Mouse (Mus musculus) liver, embryonic 14.5 days (tissue): ENCODE data around the gene Tnpo3. TPM values are rescaled to one million over a fixed set of nuclear protein-coding genes. Genes with fewer than 3 reads are reported as not detected.

Source experiments
- ATAC-seq: fragments of 200-750 bp; cut with Nextera tagmentation; 2 replicates; pipeline ENCODE4 v1.8.0; 2017; ENCODE audit warnings: moderate number of reproducible peaks, mild to moderate bottlenecking, moderate library complexity; ENCODE audit not compliant: insufficient read depth
- DNase-seq, 3 experiments: peaks; one replicate each; pipeline ENCODE4 v3.0.0-alpha.2; 2012 to 2013; ENCODE audit warnings: low read depth in 3 of 3, low spot score in 3 of 3
- H3K27ac ChIP-seq: fragments of 300-500 bp; sonication (generic); 2 replicates; pipeline ENCODE4 v1.5.1; 2014; ENCODE audit warnings: moderate library complexity, mild to moderate bottlenecking, control low read depth, inconsistent platforms
- H3K27me3 ChIP-seq: fragments of 300-500 bp; sonication (generic); 2 replicates; pipeline ENCODE4 v1.6.1; 2014; ENCODE audit warnings: mild to moderate bottlenecking, low read length, moderate library complexity; ENCODE audit not compliant: control insufficient read depth, insufficient read depth
- H3K36me3 ChIP-seq: fragments of 300-500 bp; sonication (generic); replicated peaks from 2 replicates; pipeline ENCODE4 v1.6.1; 2014; ENCODE audit warnings: low read depth; ENCODE audit not compliant: control insufficient read depth, insufficient read depth
- H3K4me1 ChIP-seq, 2 experiments: fragments of 200-500 bp in 1 of 2; fragments of 300-500 bp in 1 of 2; sonication (generic) in 1 of 2; replicated peaks; 2 replicates each; pipeline ENCODE4 v1.6.1; 2012 to 2014; ENCODE audit warnings: antibody characterized with exemption in 1 of 2, inconsistent platforms in 1 of 2, low read length in 1 of 2; ENCODE audit not compliant: control insufficient read depth in 2 of 2, insufficient read depth in 2 of 2
- H3K4me2 ChIP-seq: fragments of 300-500 bp; sonication (generic); 2 replicates; pipeline ENCODE4 v1.6.1; 2014; ENCODE audit warnings: low read depth, mild to moderate bottlenecking, control low read depth, moderate library complexity
- H3K4me3 ChIP-seq, 2 experiments: fragments of 200-500 bp in 1 of 2; fragments of 300-500 bp in 1 of 2; sonication (generic) in 1 of 2; 2 replicates each; pipeline ENCODE4 v1.5.1; 2012 to 2014; ENCODE audit warnings: low read depth in 2 of 2, low read length in 2 of 2, mild to moderate bottlenecking in 2 of 2, control low read depth in 1 of 2, inconsistent platforms in 1 of 2, moderate library complexity in 1 of 2; ENCODE audit not compliant: insufficient read depth in 1 of 2
- H3K9ac ChIP-seq: fragments of 300-500 bp; sonication (generic); replicated peaks from 2 replicates; pipeline ENCODE4 v1.6.1; 2014; ENCODE audit warnings: mild to moderate bottlenecking, control low read depth, moderate library complexity
- H3K9me3 ChIP-seq: fragments of 300-500 bp; sonication (generic); 2 replicates; pipeline ENCODE4 v1.6.1; 2016; ENCODE audit warnings: low read length, mixed read lengths; ENCODE audit not compliant: control insufficient read depth
- CTCF ChIP-seq: IDR thresholded peaks from 2 replicates; pipeline ENCODE4 v1.5.1; 2016; ENCODE audit warnings: antibody characterized with exemption, low read depth, control low read depth
- EP300 ChIP-seq: IDR thresholded peaks from 2 replicates; pipeline ENCODE4 v1.6.1; 2016; ENCODE audit warnings: antibody characterized with exemption, low read depth
- WGBS: fragments of 180-500 bp; shearing (Covaris S2); extraction: QIAGEN DNeasy Blood & Tissue Kit; methylation state at CpG from one replicate; pipeline ENCODE4 v1.1.7; 2014; ENCODE audit not compliant: insufficient replicate concordance; 5-methylcytosine and 5-hydroxymethylcytosine counted together
- polyA plus RNA-seq, 2 experiments: library from polyadenylated mRNA; depleted of rRNA in 1 of 2; stranded (reverse) in 1 of 2; unstranded in 1 of 2; fragments of >200 nt; fragmentation: Nextera tagmentation in 1 of 2; extraction: Ambion mirVana in 1 of 2; gene quantifications; 2 replicates each; pipeline versions ENCODE4 v1.2.1 to v1.2.3; 2012 to 2014

Gene Tnpo3
- polyA plus RNA-seq, 2 experiments: 27.8 to 30.5 TPM

GRCm38 (mm10) chr6:29547582-29547981, 62.1 kb downstream of the Tnpo3 start:
- TF ChIP-seq CTCF: no peak
- TF ChIP-seq EP300: no peak
- peaks cover 53% of the 10 kb centered on the region for H3K36me3 ChIP-seq
- no peak for DNase-seq
- ATAC-seq: no peak
- no peaks in the 10 kb centered on the region for H3K9me3 ChIP-seq
- H3K4me2 ChIP-seq: no peak overlapping the region
- H3K27ac ChIP-seq: no peak overlapping the region
- no peak overlapping the region for H3K4me3 ChIP-seq
- no peaks in the 10 kb centered on the region for H3K4me1 ChIP-seq
- no peak overlapping the region for H3K9ac ChIP-seq
- no peaks in the 10 kb centered on the region for H3K27me3 ChIP-seq

GRCm38 (mm10) chr6:29545611-29546010, 64.1 kb downstream of the Tnpo3 start:
- WGBS: 82% methylated on average over 2 of the region's 2 CpGs
- H3K4me2 ChIP-seq: no peak overlapping the region
- no peaks in the 10 kb centered on the region for H3K9me3 ChIP-seq
- no peak for DNase-seq
- H3K36me3 ChIP-seq: peaks cover 51% of the 10 kb centered on the region
- no peak overlapping the region for H3K9ac ChIP-seq
- no peaks in the 10 kb centered on the region for H3K27me3 ChIP-seq
- no peak overlapping the region for H3K4me3 ChIP-seq
- ATAC-seq: no peak
- no peaks in the 10 kb centered on the region for H3K4me1 ChIP-seq
- H3K27ac ChIP-seq: no peak overlapping the region
- TF ChIP-seq EP300 (no peak), CTCF (no peak)

- Histone ChIP-seq H3K4me3 (no peak overlapping the region), H3K4me1 (no peaks in the 10 kb centered on the region), H3K27ac (no peak overlapping the region), H3K4me2 (no peak overlapping the region), H3K27me3 (no peaks in the 10 kb centered on the region), H3K9me3 (no peaks in the 10 kb centered on the region), H3K36me3 (peaks cover 31% of the 10 kb centered on the region), H3K9ac (no peak overlapping the region)
- ATAC-seq (no peak), DNase-seq (no peak)
- no peak for TF ChIP-seq EP300
- no peak for TF ChIP-seq CTCF
- 83% methylated on average over 1 of the region's 1 CpGs for WGBS
Measured at GRCm38 (mm10) chr6:29540956-29541355, 68.7 kb downstream of the Tnpo3 start.

DNA sequence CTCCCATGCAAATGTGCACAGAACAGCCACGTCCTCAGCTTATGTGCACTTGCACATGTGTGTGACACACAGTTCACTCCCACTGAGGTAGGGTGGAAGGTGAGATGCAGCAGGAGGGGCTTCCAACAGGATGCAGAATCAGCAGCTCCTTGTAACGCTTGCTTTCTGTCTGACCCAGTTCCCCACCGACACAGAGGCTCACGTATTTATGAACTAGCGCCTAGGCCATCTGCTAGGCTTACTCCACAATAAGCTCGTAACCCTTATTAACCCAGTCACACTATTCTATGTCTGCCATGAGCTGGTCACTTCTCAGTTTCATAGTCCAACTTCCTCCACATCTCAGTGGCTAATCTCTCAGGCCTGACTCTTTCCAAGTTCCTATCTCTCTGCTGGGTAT, 69.5 kb downstream of the Tnpo3 start:
- Histone ChIP-seq H3K36me3 (peaks cover 24% of the 10 kb centered on the region), H3K27ac (no peak overlapping the region), H3K4me2 (no peak overlapping the region), H3K27me3 (no peaks in the 10 kb centered on the region), H3K4me3 (no peak overlapping the region), H3K9ac (no peak overlapping the region), H3K9me3 (no peaks in the 10 kb centered on the region), H3K4me1 (no peaks in the 10 kb centered on the region)
- ATAC-seq: no peak
- no peak for TF ChIP-seq CTCF
- no peak for TF ChIP-seq EP300
- no peak for DNase-seq
- 85% methylated on average over 6 of the region's 6 CpGs for WGBS

GRCm38 (mm10) chr6:29539502-29539901, 70.2 kb downstream of the Tnpo3 start:
- H3K9ac ChIP-seq: no peak overlapping the region
- H3K4me2 ChIP-seq: no peak overlapping the region
- DNase-seq (no peak), ATAC-seq (no peak)
- H3K4me3 ChIP-seq: no peak overlapping the region
- H3K27me3 ChIP-seq: no peaks in the 10 kb centered on the region
- no peaks in the 10 kb centered on the region for H3K4me1 ChIP-seq
- H3K27ac ChIP-seq: no peak overlapping the region
- H3K36me3 ChIP-seq: peaks cover 23% of the 10 kb centered on the region
- H3K9me3 ChIP-seq: no peaks in the 10 kb centered on the region
- TF ChIP-seq EP300 (no peak), CTCF (no peak)
- 81% methylated on average over 8 of the region's 8 CpGs for WGBS
